Mouse (Mus musculus) spleen, postnatal 36 days (tissue): Measurements from ENCODE around the gene Igfn1.

Experiments used
- DNase-seq, 2 experiments: peaks; one replicate each; pipeline ENCODE4 v3.0.0; 2022; ENCODE audit warnings: low spot score in 2 of 2, mixed read lengths in 1 of 2

Igfn1 gene

DNA sequence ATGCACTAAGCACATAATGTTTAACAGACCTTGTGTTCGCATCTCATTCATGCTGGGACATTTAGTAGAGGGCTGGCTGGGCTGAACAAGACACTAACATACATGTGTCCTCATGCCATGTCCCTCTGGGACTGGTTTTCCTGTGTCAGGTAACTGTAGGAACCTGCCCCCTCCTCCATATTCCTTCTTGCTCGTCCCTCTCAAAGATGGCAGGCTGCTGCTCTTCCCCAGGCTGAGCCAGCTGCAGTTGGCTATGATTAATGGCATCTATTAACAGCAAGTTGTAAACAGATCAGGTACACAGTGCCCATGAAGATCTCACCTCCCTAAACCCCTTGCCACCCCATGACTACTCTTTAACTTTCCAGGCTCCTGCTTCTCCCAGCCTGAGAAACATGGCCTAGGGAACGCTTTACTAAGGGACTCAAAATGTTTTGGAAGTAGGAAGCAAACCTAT lies at the start of gene Igfn1:
TSS of gene Igfn1 (minus strand) at position 51 of the 457 bp plus-strand sequence.
- DNase-seq: no peak

DNA sequence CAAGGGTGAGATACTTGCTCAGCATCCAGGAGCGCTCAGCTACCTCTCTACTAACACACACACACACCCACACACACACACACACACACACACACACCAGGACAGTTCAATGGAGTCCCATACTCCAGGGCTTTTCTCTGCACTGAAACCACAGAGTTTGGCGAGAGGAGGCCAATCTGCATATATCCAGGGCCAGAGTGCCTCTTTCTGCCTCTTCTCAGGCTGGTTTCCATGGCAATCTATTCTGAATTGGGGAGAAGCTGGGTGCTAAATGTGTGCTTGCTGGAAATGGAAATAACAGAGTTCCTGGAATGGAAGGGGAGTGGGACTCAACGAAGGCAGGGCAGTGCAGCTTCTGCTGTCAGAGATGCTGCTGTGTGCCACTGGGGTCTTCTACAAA lies 49.6 kb upstream of the Igfn1 start:
- DNase-seq: no peak

DNA sequence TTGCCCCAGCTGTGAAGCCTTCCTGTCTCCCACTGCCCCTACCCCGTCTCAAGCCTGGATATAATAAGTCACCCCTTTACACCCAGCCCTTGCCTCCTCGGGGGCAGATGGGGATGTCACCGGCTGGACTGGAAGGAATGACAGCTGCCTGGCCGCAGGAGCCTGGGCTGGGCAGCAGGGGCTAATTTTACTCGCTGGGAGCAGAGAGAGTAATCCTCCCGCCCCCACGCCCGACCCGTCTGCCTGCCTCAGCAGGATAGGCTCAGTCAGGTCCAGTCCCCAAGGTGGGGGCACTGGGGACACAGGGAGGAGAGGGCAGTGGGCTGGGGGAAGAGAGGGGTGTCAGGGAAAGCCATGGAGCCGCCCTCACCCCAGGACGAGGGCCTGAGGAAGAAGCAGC lies 46.4 kb upstream of the Igfn1 start, which contains the start of gene Cacna1s:
TSS of gene Cacna1s (plus strand) at position 204 of the 400 bp plus-strand sequence.
- DNase-seq: no peak

DNA sequence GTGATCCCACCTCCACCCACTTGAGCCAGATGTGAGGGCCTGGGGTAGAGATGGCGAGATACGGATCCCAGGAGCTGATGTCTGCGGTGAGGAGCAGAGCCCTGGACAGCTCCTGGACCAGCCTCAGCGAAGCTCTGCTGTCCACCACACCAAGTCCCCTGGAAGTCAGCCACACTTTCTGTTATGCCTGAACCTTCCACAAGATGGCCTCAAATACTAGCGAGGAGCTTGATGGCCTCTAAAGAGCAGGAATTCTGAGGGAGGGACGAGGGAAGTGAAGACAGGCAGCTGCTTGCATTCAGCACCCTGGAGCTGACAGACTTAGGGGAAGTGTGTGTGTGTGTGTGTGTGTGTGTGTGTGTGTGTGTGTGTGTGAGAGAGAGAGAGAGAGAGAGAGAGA lies 45.3 kb upstream of the Igfn1 start:
- peak; percentile 10 to 19 for DNase-seq

DNA sequence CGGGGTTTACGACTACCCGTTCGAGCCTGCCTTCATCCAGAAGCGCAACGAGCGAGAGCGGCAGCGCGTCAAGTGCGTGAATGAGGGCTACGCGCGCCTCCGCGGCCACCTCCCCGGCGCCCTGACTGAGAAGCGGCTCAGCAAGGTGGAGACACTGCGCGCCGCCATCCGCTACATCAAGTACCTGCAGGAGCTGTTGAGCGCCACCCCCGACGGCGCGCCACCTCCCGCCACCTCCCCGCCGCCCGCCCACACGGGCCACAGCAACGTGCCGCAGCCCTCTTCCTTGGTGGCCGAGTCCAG lies 44.8 kb upstream of the Igfn1 start:
- no peak for DNase-seq

DNA sequence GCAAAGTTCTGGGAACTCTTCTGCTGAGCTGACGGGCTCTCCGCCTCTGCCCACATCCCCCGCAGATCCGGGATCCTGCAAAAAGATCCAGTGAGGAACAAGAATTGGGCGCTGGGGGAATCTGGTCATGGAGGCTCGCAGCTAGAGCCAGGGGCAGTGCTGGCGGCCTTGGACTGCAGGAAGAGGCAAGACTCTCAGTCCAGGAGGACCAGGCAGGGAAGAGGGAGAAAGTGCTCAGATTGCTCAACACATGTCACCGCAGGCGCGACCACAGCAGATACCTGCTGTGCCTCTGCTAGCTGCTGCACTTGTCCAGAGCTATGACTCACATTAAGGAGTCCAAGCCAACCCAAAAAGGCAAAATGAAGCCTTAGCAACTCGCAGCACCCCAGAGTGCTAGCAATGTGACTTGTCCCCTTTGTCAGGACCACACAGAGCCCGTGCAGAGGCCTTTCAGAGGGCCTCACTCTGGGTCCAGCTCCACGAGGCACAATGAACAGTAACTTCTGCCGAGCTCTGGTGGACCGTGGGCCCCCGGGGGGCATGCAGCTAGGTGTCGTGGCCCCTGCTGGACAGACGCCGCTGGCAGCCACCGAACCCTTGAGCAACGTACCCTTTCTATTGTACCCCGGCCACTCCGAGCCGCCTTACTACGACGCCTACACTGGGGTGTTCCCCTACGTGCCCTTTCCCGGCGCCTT lies 44.3 kb upstream of the Igfn1 start, which contains the start of gene Ascl5:
TSS of gene Ascl5 (plus strand) at position 493 of the 701 bp plus-strand sequence.
- no peak for DNase-seq

DNA sequence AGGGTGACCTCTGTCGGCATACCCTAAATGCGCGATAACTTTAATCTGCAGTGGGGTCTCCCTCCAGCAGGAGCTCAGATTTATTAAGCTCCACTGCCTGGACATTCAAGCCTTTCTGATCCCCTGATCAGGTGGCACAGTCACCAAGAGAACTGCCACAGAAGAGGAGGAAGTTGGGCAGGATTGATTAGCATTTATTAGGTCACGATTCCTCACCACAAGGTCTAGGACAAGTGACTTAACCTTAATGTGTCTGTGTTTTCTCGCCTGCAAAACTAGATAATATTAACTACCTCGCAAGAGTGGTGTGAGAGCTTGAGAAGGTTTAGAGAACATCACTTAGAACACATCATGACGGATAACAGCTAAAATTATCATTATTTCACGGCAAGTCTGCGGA lies 41.8 kb upstream of the Igfn1 start:
- DNase-seq: no peak

DNA sequence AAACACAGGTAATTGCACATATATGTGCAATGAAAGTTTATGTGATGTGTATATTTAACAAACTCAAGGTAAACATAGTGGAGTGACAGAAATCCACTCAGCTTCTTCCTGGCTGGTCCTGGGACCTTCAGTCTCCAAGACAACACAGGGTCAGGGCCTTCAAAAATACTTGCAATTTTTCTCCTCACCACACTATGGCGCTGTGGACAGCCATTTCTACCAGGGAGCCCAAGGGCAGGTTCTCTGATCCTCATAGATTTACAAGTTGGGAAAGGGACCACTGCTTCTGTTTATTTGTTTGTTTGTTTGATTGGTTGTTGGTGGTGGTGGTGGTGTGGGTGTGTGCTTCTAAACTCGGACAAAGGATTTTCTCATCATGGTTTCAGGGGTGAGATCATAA lies 41.3 kb upstream of the Igfn1 start:
- DNase-seq: no peak

DNA sequence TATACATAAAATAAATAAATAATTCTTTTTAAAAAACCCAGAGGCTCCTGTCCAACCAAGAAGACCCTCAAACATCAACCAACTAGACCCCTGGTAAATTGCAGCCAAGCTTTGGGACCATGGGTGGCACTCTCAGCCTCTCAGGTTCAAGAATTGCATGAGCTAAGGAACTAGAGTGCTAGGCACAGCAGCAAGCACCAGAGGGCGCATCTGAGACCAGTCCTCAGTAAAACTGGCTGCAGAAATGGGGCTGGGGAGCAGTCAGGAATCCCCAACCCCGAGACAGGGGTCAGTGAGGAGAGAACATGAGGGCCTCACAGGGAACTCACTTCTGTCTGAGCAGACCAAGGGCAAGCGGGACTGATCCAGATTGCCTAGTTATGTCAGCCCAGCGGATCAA lies 39.6 kb upstream of the Igfn1 start:
- peak; percentile 22 to 23 for DNase-seq

DNA sequence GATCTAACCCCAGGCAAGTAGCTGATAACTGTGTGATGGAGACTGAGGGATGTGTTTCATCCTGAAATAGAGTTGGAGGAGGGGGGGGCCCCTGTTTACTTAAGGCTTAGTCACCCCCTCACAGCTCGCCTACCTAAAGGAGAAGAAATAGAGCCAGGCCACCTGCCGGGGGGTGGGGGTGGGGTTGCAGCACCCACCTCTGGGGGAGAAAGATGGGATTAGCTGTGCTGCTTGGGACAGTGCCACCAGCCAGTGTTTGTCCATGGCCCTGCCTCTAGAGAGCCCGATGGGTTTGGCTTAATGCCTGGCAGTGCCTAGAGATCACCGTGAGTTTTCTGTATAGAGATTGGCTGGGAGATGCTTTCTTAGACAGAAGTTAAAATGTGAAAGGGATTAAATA lies 34.7 kb upstream of the Igfn1 start:
- no peak for DNase-seq

DNA sequence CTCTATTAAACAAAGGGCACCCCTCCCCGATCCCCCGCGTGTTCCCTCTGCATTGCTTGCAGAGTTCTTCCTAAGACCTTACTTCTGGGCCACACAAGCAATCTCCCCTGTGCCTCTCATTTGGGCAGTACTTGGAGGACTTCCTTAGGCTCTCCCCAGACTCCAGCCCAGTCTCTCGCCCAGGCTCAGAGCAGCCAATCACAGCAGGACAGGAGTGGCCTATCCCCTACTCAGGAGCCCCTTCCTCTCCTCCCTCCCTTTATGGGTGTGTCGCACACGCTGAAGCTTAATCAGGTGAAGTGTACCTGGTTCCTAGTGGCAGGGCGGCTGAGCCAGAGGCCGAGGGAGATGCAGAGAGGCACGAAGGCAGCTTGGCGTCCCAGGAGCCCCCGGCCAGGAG lies 34.3 kb upstream of the Igfn1 start:
- DNase-seq: no peak

DNA sequence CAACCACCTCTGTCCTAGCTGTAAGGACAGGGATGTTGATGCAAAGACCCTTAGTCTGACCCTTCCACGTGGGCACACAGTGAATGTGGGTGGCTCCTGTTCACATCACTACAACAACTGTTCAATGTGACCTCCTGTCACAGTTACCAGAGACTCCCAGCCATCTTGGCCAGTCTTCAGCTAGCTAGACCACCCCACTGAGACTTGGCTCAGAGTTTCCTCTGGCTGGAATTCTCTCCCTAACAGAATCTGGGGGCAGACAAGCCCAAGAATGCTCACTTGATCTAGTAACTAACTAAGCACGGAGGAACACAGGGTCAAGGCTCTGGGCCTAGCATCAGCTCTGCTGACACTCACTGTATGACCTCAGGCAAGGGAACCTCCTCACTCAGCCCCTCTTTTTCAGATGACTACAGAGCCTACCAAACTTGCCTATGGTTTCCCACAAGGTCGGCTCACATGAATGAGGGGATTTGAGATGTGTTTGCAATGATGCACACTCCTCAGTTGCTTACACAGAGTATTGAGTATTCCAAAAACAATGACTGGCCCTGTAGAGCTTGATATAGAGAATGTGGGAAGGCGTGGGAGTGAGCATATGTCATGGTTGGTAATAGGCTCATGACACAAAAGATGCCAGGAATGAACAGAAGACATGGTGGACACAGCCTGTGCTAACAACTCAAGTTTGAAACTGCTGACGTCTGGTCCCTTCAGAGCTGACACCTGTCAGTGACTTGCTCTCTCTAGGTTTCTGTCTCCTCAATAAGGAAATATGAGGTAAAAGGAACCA lies 32.8 kb upstream of the Igfn1 start:
- DNase-seq: no peak

DNA sequence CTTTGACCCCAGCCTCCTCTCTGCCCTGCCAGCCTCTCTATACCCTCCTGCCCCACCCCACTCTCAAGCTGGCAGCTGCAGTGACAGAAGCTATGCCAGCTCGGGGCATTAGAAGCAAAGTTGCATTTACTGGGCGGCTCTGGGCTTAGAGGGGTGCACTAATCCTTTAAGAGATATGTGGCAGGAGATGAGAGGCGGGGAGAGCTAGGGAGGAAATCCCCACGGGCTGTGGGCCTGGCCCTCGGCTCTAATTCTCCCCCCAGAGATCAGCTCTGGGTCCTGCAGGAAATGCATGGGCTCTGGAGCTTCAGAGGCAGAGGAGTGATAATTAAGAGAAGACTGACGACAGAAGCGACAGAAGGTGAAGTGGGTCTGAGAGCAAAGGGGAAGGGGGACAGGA lies 26.8 kb upstream of the Igfn1 start:
- no peak for DNase-seq

DNA sequence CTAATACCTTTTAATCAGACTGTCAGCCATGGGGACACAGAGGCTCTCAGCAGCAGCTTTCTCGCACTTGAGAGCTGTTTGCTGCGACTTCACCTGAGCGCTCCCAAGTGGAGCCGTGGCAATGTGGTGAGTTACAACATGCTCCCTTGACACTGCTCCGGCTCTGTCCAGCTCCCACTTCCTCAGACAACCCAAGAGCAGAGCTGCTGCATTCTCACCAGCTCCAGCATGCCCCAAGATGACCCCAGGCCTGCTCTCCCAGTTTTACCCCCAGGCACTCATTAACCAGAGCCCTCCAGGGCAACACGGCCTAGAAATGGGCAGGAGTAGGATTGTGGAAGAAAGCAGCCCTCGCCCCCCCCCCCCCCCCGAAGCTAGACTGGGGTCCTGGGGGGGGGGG lies 25.6 kb upstream of the Igfn1 start:
- no peak for DNase-seq

DNA sequence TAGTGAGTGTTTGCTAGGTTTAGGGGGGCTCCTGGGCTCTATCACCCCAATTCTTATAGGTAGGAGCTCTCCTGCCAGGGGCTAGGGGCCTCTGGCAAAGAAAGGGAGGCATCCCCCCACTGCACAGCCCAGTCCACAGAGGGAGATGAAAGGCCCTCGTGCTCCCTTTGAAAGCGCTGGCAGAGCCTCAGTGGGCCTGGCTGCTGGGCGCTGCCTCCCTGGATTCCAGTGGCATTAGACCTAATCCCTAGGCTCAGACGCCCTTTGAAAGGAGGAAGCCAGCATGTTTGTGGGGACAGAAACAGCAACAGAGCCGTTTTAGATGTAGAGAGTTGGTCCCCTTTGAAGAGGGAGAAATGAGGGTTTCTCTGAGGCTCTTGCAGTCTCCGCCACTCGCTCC lies 24.1 kb upstream of the Igfn1 start:
- DNase-seq: no peak

DNA sequence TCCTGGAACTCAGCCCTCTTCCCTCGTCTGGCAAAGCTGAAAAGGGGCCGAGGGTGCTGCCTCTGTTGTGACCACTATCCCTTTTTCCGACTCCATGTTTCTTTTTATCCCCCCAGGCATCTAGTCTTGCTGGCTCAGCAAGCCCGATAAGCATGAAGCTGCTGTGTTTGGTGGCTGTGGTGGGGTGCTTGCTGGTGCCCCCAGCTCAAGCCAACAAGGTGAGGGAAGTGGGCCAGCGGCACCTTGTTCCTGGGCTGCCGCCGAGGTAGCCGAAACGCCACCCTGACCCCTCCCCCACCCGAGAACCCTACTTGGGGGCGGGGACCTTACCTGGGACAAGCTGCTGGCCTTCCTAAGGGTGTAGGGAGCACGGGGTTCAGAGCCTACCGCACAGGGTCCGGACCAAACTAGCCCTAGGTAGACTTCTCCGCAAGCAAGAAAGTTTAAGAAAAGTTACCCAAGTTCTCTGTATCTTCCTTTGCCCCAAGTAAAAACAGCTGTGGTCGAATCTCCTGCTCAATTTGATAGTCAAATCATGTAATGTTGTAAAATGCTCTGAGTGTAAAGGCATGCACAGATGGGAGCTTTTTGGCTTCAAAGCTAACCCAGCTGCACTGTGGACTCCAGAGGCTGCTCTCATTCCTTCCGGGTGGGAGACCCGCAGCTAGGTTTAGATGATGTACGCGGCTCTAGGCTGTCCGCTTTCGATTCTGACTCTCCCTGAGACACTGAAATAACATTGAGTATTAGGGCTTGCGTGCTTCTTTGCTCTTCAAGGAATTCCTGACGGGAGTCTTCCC lies 12.4 kb upstream of the Igfn1 start:
- DNase-seq: peak; percentile 32 to 37

DNA sequence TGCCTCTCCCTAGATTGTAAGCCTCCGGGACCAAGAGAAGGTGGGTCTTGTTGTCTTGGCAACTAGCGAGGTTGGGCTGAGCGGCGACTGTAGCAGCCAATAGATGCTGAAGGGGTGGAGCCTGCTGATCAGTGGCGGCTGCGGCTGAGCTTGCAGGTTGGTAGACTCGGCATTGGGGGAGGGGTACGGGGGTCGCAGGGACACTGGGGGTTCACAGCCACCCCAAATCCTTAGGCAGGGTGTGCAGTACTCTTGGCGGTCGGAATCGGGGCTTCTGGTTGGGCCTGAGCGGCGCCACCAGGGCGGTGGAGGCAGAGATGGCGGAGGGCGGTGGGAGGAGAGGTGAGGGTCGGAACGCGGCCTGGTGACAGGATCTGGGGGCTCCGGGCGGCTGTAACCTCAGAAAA lies 11.8 kb upstream of the Igfn1 start:
- DNase-seq: peak; percentile 85 to 87

DNA sequence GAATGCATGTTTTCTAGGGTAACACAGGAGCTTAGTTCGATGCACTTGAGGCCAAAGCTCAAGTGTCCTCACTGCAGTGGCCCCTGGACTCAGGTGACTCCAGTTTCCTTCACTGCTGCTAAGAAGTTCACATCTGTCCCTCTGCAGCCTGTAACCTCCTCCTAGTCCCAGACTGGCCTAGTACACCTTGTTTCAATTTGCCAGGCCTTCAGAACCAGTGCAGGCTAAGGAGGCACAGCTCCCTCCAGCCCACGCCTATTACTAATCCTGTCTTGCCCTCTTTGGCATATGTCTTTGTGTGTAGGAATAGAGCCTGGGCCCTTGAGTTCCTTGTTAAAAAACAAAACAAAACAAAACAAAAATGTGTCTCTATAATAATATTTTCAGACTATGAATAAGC lies 11.2 kb upstream of the Igfn1 start:
- no peak for DNase-seq

DNA sequence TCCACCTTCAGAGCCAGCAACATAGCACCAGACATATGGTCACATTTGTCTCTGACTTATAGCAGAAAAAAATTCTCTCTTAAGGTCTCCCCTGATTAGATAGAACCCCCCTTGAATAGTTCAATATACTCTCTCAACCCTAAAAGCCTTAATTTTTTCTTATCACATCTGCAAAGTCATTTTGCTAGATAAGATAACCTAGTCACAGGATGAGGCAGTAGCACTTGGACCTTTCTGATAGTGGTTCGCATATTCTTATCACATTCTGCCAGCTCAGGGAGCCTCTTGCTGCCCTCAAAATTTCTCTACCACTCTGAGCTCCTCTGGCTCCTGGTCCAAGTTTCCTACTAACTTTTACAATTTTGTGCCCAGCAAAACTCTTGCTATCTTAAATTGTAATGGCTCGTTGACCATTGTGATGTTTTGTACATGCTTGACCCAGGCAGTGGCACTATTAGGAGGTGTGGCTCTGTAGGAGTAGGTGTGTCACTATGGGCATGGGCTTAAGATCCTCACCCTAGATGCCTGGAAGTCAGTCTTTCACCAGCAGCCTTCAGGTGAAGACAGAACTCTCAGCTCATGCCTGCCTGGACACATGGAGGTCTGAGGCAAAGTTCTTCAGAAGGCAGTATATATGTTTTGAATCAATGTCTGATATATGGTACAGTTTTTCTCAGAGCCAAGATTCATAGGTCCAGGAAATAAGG lies 8.8 kb upstream of the Igfn1 start:
- peak in 1 of 2 experiments; percentile 35 for DNase-seq

DNA sequence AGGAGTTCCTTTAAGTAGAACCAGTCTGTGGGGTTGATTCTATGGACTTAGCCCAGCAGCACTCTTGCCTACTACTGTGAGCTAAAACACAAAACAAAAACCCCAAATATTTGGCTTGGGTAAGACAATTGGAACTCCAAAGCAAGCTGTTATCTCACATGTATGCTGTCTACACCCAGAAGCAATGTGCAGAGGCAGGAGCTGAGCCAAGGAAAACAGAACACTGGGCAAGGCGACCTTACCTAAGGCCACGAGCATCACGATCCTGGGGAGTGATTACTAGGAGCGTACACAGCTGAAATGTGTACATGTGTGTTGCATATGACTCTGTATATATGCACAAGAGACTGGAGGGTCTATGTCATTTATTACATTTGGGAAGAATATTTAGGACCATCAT lies 7.4 kb upstream of the Igfn1 start:
- DNase-seq: no peak

DNA sequence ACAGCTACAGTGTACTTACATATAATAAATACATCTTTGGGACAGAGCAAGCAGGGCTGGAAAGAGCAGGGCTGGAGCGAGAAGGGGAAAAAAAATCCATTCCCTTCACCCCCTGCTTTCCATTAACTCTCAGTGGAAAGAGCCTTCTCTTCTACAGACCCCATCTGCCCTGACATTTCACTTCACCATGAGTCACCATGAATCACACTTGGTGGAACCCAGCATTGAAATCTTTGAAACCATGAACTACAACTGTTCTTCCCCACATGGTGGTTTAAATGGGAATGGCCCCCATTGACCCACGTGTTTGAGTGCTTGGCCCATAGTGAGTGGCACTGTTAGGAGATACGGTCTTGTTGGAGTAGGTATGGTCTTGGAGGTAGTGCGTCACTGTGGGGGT lies 4.1 kb upstream of the Igfn1 start:
- no peak for DNase-seq

DNA sequence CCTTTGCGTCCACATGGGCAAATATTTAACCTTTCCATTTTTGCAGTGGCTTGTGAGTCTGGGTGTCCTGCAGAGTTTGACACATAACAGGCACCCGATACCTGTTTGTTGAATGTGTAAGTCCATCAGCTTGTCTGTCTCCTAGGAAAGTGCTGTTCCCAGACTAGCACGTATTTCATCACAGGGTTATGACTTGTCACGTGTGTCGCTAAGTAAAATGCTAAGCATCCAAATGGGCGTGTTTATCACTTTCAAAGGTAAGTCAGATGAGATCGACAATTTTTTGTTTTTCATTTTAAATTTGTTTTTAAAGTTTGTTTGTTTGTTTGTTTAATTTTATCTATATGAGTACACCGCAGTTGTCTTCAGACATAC lies 2.0 kb upstream of the Igfn1 start:
- DNase-seq: no peak
